Mouse (Mus musculus): ENCODE data around the gene Eml6.

DNA sequence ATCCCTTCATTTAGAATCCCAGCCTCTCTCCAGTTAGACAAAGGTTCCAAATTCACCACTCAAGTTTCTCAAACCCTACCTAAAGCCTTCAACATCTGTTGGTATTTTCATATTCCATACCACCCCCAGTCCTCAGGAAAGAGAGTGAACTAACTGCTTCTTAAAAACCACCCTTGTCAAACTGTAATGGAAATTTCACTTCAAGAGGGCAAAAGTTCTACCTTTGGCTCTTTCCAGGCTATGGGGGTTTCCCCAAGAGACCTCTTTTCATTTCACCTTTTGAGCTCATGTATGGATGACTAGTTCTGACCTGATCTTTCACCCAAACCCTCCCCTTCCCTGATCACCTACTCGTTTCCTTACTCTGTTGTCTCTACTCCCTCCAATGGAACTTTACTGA is 226.0 kb downstream of the Eml6 start:
- no peak for TF ChIP-seq CTCF (IDR thresholded peaks at IDR 0.05; ENCODE audit: control insufficient read depth, insufficient read depth, insufficient replicate concordance, low read depth, low read length)
- TF ChIP-seq POLR2A (IDR thresholded peaks at IDR 0.05; ENCODE audit: control insufficient read depth, low read depth, low read length) = no peak
